Mouse (Mus musculus) layer of hippocampus, postnatal 10 days (tissue): ENCODE results near the gene Slc8a1. TPM values are rescaled to one million over a fixed set of nuclear protein-coding genes. Genes with fewer than 3 reads are reported as not detected.

Experiments
- DNase-seq, 2 experiments: peaks; one replicate each; pipeline ENCODE4 v3.0.0; 2021; ENCODE audit warnings: low spot score in 2 of 2
- total RNA-seq, 2 experiments: library from RNA; stranded (reverse); gene quantifications; 2 replicates each; pipeline ENCODE4 v1.2.3; 2021

Gene Slc8a1
- total RNA-seq, 2 experiments from 2014 or later, result 310 to 319 TPM

- DNase-seq, result no peak
Observed at GRCm38 (mm10) chr17:81514022-81514421, 224.2 kb downstream of the Slc8a1 start.

DNA sequence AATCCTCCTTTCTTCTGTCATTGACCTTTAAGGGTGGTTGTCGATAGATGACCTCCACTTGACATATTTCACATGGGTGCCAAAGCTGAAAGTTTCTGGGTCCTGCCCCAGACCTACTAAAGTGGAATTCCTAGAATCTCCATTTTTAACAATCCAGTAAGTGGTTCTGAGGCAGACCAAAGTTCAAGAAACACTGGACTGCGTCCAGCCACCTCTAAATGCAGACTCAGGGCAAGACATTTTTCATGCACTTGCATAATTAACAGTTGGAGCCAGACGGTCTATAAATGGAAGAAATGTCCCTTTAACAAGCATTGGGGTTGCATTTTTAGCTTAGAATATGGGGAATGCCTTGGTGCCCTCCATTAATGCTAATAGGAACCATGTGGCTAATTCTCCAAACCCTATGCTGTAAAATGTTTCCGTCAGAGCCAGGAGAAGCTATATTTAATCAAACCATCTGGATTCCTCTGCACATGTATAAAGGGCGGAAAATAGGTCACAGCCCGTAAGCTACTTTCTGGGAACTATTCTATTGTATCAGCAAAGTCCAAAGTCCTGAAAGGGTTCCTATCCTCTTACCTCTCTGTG lies 224.7 kb downstream of the Slc8a1 start:
- no peak for DNase-seq

DNA sequence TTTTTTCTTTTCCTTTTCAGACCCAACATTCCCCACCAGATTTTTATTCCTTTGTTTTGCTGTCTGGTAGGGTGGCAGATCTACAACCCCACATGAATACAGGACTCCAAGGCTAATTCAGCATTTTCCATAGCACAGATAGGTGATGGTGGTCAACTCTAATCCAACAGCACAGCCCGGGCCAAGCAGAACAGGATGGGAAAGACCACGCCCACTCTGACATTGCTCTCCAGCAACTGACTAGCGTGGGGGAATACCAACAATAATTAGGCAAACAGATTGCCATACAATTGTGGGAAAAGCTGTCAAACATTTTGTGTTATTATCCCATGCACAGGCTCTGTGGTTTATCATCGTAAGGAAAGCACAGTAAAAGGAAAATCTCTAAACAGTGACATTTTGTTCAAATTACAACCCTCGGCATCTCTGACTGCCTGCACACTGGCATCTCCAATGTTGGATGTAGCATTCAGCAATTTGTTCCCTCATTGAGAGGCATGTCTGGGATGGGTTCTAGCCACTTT lies 233.0 kb downstream of the Slc8a1 start:
- DNase-seq, result peak; percentile 26 to 51

DNA sequence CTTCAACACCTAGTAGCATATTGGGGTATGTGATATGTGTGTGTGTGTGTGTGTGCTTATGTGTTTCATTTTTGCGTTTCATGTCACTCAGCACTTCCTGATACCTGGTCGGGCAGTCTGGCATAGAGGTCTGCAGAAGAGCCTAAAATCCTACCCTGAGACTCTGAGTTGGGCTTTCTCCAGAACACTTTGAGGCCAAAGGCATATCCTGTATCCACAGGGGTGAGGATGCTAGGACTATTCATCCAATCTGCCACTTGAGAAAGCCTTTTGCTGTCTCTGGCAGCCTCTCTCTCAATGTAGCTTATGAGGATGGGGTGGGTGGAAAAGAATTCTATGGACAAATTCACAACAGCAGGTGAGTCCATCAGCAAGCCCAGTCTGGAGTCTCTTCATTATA lies 234.1 kb downstream of the Slc8a1 start:
- DNase-seq, result no peak

- peak; percentile 34 to 62 for DNase-seq
Observed at GRCm38 (mm10) chr17:81502732-81503131, 235.4 kb downstream of the Slc8a1 start.

DNA sequence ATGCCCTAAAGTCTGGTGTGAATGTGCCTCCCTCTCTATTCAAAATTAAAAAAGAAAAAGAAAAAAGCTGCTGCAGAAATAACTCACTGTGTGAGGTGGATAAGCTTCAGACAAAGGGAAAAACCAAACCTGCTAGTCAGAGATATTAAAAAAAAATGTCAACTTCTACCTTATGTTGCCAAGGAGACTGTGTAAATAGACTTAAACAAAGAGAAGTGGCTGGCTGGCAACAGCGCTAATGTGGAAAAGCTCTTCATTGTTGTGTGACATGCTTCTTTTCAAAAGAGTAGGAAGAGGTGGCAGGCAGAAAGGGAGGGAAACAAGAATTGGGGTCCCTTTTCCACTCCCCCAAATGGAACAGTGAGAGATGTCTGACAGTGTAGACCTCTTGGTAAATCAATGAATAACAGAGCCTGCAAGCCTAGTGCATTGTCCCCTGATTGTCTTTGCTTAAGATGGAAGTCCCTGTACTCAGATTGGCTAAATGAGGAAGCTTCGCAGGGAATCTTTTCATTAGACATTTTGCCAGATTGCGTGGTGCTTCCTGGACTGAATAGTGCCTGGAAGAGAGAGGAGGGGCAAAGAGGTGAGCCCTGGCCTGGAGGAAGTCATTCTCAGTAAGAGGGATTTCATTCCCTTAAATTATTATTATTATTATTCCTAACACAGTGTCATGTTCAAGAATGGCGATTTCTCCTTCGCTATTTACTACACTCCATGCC lies 237.3 kb downstream of the Slc8a1 start:
- no peak for DNase-seq

DNA sequence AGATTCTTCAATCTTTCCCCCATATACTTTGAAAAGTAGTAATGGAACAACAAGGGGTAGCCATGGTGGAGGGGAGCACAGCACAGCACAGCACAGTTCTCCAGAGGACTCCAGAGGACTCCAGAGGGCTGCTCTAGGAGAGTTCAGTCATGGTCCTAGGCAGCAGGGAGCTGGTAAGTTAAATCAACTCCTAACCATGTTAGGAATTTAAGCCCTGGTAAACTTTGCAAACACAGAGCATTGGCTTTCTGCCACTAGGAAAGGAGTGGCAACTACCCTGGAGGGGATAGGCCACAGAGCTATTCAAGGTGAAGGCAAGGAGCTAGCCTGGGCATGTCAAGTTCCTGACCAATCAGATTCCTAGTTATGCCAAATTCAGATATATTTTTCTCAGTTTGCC lies 240.3 kb downstream of the Slc8a1 start:
- no peak for DNase-seq

DNA sequence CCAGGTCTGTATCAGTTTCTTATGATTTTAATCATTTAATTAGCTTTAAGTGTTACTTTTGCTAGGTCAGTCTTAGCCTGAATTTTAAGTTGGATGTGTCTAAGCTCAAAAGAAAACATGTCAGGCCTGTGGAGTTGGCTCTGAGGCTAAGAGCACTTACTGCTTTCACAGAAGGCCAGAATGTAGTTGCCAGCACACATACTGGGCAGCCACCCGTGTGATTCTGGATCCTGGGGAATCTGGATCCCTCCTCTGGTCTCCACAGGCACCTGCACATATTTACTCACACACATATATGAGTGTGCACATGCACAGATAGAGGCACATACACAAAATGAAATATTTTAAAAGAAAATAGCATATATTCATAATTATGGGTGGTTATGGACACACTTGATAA lies 241.6 kb downstream of the Slc8a1 start:
- DNase-seq, result no peak

DNA sequence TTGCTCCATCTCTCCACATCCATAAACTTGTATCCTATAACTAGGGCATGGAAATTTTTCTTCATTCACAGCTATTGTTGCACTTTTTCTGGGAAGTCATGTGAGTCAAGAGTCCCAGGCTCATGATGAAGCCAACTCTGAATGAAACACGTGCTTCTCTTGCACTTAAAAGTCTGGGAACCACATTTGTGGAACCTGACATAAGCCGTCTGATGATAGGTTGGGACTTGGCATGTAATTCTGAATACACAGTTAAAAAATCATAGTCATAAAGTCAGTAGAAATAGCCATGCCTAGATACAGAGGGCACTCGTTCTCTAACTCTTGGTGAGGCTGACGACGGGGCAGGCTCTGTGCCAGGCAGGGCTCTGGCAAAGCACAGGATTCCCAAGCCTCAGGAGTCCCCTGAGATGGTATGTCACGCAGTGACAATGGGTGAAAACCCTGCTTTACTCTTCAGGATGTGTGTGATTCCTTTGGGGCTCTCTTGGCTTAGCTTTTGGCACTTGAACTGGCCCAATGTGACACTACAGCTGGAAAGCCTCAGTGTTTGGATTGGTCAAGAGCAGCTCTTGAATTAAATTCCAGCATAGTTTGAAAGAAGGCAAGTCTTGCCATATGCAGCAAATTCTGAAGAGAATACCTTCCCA lies 245.8 kb downstream of the Slc8a1 start:
- DNase-seq, result no peak

DNA sequence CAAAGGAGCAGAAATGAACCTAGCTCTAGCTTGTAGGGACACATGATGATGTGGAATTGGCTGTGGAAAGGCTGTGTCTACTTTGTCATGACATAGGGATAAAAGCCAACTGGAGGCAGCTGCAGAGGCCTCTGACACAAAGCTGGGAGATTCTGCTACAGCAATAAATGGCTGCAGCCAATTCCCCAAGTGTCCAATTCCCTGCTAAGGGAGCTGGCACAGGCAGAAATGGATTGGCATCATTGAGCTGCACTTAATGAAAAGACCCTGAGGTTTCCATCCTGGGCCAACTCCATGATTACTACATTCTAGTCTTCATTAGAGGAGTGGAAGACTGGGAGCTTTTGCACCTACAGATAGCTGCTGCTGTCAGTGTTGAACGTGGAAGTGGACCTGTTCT lies 251.8 kb downstream of the Slc8a1 start:
- DNase-seq, result no peak

DNA sequence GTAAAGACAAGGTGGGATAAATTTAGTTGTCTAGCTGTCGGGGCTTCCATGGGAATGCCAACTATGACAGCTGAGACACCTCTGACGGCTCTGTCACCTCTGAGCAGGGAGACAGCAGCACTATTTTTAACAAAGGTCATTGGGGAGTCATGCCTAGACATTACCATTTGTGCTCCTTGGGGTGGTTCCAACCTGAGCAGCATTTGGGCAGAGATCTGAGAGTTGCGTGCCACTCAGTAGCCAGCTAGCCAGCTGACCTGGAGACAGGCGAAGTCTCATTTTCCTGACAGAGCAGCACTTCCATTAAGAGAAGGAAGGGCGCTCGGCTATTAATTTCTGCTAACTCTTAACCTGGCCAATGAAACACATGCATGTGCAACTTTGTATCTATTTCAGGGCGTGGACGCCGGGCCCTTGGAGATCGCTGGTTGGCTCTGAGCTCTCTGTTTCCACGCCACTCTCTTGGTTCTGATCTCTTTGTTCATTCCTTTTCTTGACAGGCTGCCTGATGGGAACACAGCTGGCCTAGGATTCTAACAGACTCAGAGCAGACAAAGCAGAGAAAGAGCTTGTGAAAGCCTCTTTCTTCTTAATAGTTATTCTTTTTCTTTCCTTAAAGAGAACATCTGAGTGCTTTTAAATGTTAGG lies 256.2 kb downstream of the Slc8a1 start:
- no peak for DNase-seq

DNA sequence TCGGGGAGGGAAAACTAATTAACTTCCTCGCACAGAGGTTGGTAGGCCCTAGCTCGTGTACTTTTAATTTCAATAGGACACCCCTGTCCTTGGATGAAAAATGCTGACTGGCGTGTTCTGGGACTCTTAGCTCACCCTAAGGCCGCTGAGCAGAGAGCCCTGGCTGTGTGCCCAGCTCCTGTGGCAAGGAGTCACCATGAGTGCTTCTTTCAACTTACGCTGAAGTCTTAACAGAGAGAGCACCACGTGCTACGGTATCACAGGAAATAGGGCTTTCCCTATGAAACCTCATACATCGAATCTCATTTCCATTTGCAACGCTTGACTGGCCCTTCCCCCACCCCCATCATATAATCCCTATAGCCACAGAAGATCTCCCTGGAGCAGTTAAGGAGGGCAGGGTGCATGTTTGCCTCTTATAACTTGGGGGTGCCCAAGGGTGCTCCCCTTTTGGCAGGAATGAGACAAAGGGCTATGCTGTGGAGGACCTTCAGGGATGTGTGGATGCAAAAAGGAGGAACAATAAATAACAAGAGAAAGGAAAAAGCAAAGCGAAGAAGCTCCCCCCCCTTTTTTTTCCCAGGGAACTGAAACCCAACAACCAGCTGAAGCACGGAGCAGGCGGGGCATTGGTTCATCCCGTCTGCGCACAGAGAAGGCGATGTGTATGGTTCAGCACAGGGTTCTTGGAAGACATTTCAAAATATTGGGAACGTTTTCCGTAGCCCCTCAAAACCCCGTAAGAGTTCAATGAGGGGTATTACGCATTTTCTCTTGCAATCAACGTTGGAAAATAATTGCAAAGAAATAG lies 257.6 kb downstream of the Slc8a1 start:
- DNase-seq, result peak; percentile 26 to 49

DNA sequence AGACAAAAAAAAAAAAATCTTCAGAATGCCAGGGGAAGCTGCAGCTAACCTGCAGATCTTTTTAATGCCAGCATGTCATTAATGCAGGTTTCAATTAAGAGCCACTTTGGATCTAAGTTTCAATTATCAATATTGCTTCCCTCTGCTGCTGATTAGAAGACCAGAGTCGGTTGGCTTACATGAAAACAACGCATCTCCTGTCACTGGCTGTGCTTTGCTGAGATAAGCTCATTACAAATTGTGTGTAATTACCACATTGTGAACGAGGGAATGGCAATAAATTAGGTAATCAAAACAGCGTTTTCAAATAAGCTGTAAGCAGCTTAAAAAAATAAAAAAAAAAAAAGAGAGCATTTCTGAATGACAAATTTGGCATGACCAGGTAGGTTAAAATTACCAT lies 258.4 kb downstream of the Slc8a1 start:
- no peak for DNase-seq

- no peak for DNase-seq
Observed at GRCm38 (mm10) chr17:81477420-81477819, 260.8 kb downstream of the Slc8a1 start.

GRCm38 (mm10) chr17:81473363-81473762 lies 264.8 kb downstream of the Slc8a1 start:
- no peak for DNase-seq

DNA sequence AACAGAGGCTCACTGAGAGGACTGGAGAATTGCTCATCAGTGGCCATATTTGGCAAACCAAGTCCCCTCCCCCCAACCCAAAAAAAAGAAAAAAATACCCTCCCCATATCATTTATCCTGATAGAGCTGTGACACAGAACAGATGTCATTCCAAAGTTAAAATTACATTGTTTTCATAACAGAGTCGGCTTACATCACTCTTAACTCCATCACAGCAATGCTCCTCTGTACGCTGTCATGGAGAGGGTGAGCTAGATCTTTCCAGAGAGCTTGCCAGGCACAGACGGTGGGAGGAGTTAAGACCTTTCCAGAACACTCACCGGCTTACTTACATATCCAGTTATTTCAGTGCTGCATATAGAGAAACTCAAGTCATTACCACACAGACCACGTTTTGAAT lies 269.2 kb downstream of the Slc8a1 start:
- DNase-seq, result no peak

DNA sequence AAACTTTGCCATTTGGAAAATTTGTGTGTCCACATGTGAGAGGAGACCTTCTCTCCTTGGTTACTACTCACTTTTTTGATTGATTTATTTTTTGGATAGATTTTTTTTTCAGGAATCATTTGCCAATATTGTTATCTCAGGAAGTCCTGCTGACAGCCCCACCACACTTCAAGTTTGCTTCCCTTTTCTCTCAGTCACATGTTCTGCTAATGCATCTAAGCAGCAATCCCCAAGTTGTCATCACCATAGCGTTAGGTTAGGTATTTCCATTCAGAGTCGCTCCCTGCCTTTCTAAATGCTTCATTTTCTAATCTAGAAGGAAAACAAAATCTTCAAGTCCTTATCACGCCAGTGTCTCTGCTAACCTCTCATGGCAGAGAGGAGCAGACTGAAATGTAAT lies 278.8 kb downstream of the Slc8a1 start:
- no peak for DNase-seq

DNA sequence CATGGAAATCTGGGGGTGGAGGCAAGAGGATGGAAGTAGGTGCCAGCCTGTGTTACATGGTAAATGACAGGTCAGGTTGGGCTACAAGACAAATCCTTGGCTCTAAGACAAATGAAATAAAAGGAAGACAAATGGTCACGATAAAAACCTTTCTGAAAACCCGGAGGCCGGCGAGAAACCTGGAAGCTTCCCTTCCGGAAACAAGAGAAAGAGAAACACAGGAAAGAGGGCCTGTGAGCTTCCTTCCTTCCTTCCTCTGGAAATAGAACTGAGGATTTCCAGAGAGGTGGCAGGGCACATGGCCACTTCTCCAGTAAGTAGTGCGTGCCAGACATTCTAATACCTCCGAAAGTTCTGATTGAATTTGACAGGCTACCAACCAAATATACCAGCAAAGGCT lies 282.2 kb downstream of the Slc8a1 start:
- no peak for DNase-seq

GRCm38 (mm10) chr17:81455269-81455668 lies 282.9 kb downstream of the Slc8a1 start:
- DNase-seq, result no peak

DNA sequence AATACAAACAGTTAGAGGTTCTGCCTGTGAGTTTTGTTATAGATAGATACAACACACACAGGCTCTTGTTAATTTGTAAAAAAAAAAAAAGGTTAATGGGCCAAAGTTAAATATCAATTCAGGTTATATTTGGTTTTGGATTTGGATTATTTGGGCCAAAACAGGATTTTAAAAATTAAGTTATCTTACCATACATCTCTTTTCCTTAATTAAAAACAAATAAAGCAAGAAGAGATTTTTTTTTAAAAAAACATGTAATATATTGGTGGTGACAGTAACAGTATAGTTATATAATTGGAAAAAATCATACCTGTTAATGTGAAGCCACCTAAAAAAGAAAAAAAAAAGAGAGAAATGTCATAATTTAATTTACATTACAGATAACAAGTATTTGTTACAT lies 296.7 kb downstream of the Slc8a1 start, which contains the start of gene Gm11096:
TSS of gene Gm11096 (plus strand) at position 301 of the 400 bp plus-strand sequence.
- no peak for DNase-seq

- DNase-seq, result no peak
Observed at GRCm38 (mm10) chr17:81433148-81433547, 305.0 kb downstream of the Slc8a1 start.
